Mouse (Mus musculus) layer of hippocampus, adult 18-20 months (tissue): ENCODE results near the gene Btnl4. TPM values are rescaled to one million over a fixed set of nuclear protein-coding genes. Genes with fewer than 3 reads are reported as not detected.
"Not testable (repeated sequence)": the region's sequence is repeated elsewhere in the genome, so short reads cannot be mapped to it uniquely, and the experiment has no call there.

ENCODE experiments used
- DNase-seq, 2 experiments: peaks; one replicate each; pipeline ENCODE4 v3.0.0; 2022; ENCODE audit warnings: low spot score in 2 of 2
- long read RNA-seq: library from polyadenylated mRNA; stranded (forward); transcript quantifications from one replicate; pipeline ENCODE4 v2.0.0, GENCODE M21; 2021
- total RNA-seq, 2 experiments: library from RNA; stranded (reverse); gene quantifications; 2 replicates each; pipeline ENCODE4 v1.2.3; 2021

Btnl4 gene
- not detected for total RNA-seq
- long read RNA-seq = 0 reads

DNA sequence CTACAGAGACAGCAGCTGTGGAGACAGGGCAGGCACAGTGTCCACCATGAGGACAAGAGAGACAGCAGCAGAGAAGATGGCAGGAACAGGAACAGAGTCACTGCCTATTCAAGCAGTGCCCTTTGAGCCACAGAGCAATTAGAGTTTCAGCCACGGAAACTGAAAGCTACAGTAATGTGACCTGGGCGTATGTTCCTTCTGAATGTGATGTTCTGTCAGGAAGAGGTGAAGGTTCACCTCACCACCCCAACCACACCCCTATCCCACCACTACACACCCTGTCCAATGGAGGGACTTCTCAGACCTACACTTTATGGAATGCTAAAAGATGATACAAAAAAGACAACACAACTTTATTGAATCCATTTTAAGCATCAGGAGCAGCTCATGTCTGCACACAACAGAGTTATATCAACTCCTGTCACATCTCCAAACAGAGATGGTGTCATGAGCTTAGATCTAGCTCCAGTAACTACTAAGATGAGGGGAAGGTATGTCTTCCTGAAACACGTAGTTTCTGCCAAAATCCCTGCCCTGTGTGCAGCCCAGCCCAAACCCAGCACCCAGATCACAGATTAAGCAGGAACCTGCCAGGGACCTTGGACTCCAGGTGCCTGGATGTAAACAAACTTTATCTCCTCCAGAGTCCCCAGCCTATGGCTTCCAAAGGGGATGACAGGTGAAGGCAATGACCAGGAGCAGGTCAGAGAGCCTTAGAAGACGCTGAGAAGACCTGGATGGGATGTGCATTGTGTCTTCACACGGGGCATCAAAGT is at the start of gene Btnl4:
Btnl4 (minus strand) TSS at position 81 of the 776 bp plus-strand sequence.
- not testable (repeated sequence) for DNase-seq

DNA sequence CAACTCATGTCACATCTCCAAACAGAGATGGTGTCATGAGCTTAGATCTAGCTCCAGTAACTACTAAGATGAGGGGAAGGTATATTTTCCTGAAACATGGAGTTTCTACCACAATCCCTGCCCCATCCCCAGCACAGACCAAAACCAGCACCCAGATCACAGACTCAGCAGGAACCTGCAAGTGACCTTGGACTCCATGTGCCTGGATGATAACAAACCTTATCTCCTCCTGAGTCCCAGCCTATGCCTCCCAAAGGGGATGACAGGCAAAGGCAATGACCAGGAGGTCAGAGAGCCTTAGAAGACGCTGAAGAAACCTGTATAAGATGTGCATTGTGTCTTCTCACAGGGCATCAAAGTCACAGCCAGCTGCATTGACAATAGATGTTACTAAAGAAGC is 41.9 kb upstream of the Btnl4 start:
- DNase-seq = no peak

DNA sequence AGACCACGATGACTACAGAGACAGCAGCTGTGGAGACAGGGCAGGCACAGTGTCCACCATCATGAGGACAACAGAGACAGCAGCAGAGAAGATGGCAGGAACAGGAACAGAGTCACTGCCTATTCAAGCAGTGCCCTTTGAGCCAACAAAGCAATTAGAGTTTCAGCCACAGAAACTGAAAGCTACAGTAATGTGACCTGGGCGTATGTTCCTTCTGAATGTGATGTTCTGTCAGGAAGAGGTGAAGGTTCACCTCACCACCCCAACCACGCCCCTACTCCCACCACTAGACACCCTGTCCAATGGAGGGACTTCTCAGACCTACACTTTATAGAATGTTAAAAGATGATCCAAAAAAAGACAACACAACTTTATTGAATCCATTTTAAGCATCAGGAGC is 41.5 kb upstream of the Btnl4 start:
- not testable (repeated sequence) for DNase-seq

DNA sequence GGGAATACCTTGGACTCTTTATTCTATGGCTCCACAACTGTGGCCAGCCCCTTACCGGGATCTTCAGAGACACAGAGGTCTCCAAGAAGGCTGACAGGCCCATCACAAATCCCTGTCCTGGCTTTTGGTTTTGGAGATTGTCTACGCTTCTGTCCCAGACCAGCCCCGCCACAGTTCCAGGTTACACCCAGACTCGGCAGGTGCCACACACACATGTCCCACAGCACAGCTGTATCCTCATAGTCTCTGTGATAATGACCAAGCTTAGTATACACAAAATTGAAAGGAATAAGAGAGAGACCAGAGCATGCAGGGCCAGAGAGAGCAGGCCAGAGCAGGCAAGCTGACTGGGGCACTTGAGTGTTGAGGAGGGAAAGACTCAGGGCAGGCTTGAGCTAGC is 40.7 kb upstream of the Btnl4 start:
- no peak for DNase-seq

DNA sequence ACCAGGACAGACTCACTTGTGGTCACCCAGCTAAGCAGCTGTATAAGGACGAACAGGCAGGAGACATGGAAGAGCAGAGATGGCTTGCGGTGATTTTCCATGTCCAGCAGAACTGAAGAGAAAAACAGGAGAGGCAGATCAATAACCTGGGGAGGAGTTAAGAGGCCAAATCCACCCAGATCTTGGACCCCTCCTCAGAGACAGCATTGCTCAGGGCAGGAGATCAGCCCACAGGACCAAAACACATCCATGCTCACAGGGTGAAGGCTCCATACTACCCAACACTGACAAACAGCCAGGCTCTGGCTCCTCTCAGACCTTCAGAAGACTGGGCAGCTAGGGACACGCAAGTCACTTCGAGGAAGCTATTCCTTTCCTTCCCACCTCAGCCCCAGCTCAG is 40.1 kb upstream of the Btnl4 start, which contains the start of gene Btnl6:
Btnl6 (minus strand) TSS at position 101 of the 400 bp plus-strand sequence.
- DNase-seq = no peak

DNA sequence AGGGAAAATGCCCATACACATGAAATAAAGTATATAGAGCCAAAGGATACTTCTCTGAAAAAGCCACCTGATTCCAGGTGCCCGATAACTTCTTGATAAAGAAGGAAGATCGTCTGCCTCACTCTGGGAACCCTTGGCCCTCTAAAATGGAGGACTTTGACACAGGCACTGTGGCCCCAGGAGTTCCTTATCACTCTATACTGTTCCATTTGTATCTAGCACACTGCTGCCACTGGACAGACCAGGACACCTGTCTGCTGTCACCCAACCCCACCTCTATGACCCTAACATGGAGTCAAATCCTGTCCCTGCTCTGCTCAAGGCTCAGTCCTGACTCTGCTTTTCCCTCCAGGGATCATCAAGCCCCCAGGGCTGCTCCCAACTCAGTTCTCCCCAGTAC is 39.4 kb upstream of the Btnl4 start:
- DNase-seq = no peak

DNA sequence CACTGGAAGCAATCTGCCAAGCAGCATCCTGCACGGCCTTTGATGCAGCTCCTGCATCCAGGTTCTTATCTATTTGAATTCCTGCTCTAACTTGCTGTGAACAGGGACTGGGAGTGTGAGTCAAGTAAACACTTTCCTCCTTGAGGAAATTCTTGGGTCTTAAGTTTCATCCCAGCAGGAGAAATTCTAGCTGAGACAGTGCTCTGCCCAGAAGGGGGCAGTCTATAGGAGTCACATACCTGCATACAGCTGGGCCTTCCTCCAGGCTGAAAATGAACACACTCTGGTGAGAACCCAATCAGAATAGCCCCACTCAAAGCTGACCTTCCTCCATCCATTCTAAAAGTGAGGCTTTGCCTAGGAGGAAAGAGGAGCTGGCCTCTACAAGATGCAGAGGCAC is 34.6 kb upstream of the Btnl4 start:
- DNase-seq = not testable (repeated sequence)

DNA sequence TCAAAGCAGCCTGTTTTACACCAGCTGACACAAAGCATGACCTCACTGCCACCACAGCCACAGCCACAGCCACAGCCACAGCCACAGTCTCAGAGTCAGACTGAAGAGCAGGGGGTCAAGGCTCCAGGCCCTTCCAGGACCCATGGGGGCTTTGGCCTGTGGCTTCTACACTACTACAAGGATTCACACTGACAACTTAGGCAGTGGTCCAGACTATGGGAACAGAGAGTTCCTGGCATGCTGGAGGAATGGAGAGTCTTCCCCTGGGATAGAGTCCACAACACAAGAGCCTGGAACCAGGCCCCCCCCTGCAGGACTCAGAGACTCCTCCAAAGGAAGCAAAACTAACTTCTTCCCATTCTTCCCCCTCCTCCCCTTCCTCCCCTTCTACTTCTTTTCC is 30.5 kb upstream of the Btnl4 start:
- no peak for DNase-seq

DNA sequence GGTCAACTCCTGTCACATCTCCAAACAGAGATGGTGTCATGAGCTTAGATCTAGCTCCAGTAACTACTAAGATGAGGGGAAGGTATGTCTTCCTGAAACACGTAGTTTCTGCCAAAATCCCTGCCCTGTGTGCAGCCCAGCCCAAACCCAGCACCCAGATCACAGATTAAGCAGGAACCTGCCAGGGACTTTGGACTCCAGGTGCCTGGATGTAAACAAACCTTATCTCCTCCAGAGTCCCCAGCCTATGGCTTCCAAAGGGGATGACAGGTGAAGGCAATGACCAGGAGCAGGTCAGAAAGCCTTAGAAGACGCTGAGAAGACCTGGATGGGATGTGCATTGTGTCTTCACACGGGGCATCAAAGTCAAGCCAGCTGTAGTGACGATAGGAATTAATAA is 20.6 kb upstream of the Btnl4 start:
- not testable (repeated sequence) for DNase-seq

DNA sequence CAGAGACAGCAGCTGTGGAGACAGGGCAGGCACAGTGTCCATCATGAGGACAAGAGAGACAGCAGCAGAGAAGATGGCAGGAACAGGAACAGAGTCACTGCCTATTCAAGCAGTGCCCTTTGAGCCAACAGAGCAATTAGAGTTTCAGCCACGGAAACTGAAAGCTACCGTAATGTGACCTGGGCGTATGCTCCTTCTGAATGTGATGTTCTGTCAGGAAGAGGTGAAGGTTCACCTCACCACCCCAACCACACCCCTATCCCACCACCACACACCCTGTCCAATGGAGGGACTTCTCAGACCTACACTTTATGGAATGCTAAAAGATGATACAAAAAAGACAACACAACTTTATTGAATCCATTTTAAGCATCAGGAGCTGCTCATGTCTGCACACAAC is 20.2 kb upstream of the Btnl4 start:
- DNase-seq = not testable (repeated sequence)

DNA sequence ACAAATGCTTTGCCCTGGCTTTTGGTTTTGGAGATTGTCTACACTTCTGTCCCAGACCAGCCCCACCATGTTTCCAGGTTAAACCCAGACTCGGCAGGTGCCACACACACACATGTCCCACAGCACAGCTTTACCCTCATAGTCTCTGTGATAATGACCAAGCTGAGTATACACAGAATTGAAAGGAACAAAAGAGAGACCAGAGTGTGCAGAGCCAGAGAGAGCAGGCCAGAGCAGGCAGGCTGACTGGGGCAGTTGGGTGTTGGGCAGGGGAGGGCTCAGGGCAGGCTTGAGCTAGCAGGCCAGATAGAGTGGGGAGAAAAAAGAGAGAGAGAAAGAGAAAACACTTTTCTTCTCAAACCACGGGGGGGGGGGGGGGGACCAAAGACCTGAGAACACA is 19.4 kb upstream of the Btnl4 start:
- DNase-seq = no peak

DNA sequence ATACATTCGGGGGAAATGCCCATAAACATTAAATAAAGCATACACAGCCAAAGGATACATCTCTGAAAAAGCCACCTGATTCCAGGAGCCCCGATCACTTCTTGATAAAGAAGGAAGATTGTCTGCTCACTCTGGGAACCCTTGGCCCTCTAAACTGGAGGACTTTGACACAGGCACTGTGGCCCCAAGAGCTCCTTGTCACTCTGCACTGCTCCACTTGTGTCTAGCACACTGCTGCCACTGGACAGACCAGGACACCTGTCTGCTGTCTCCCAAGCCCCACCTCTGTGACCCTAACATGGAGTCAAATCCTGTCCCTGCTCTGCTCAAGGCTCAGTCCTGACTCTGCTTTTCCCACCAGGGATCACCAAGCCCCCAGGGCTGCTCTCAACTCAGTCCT is 18.0 kb upstream of the Btnl4 start:
- DNase-seq = not testable (repeated sequence)

DNA sequence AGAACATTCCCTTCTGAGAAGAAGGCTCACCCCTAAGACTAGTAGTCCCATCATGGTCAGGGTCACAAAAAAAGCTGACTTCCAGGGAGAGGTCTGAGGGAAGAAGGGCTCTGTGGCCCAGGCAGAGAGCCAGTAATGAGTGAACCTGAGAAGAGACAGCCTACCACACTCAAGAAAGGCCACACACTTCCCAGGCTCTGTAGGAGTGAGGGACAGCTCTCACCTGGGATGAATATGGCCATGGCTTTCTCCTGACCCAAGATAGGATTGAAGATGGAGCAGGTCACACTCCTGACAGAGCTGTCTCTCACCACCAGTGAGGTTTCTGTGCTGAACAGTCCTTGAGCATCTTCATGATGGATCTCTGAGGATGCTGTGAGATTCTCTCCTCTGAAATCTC is 15.7 kb upstream of the Btnl4 start:
- DNase-seq = no peak

DNA sequence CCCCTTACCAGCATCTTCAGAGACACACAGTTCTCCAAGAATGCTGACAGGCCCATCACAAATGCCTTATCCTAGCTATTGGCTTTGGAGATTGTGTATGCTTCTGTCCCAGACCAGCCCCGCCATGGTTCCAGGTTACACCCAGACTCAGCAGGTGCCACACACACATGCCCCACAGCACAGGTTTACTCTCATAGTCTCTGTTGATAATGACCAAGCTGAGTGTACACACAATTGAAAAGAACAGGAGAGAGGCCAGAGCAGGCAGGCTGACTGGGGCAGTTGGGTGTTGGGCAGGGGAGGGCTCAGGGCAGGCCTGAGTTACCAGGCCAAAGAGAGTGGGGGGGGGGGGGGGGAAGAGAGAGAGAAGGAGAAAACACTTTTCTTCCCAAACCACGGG is 691 bp downstream of the Btnl4 start:
- DNase-seq = no peak

DNA sequence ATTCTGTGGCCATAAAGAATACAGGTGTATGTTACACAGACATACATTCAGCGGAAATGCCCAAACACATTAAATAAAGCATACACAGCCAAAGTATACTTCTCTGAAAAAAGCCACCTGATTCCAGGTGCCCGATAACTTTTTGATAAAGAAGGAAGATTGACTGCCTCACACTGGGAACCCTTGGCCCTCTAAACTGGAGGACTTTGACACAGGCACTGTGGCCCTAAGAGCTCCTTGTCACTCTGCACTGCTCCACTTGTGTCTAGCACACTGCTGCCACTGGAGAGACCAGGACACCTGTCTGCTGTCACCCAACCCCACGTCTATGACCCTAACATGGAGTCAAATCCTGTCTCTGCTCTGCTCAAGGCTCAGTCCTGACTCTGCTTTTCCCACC is 2.1 kb downstream of the Btnl4 start:
- DNase-seq = no peak

DNA sequence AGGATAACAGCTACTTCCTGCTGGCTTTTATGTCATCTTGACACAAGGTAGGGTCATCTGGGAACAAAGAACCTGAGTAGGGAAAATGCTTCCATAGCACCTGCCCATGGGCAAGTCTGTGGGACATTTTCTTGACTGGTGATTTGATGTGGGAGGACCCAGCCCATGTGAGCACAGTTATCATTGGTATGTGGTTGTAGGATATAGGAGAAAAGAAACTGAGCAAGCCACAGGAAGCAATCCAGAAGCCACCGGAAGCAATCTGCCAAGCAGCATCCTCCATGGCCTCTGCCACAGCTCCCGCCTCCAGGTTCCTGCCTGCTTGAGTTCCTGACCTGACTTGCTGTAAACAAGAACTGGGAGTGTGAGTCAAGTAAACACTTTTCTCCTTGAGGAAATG is 6.6 kb downstream of the Btnl4 start:
- DNase-seq = no peak

DNA sequence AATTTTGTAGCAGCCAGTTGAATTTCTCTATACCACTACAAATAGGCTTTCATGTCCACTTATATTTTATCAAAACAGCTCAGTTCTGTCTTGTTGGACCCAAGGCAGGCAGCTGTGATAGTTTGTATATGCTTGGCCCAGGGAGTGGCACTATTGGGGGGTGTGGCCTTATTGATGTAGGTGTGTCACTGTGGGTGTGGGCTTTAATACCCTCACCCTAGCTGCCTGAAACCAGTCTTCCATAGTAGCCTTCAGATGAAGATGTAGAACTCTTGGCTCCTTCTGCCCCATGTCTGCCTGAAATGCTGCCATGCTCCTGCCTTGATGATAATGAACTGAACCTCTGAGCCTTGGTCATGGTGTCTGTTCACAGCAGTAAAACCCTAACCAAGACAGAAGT is 11.2 kb downstream of the Btnl4 start:
- DNase-seq = not testable (repeated sequence)

DNA sequence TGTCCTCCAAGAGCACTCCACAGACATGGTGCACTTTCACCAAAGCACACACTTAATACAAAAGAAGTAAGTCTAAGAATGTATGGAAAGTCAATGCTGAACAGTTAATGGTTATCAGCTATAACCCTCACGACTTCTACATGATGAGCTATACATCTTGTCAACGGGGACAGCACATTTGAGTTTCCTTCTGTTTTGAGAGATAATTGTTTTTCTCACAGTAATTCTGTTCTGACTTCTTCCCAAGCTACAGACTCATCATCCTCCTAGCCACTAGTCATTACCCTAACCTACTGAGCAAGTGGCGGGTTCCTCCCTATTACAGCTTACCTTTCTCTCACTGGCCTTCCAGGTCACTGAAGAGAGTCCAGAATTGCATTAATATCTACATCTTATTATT is 17.9 kb downstream of the Btnl4 start:
- DNase-seq = no peak

DNA sequence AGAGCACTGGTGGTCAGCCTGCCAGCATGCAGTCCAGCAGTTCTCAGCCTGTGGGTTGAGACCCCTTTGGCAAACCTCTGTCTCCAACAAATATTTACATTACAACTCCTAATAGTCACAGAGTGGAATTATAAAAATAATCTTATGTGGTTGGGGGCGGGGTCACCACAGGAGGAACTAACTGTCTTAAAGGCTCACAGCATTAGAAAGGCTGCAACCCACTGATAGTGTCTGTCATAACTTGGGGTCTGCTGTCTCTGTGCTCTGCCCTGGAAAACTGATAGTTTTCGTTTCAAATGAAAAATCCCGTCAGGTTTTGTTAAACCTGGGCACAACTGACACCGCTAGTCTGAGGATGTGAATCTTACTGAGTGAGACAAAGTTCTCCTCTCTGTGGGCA is 19.4 kb downstream of the Btnl4 start:
- no peak for DNase-seq

DNA sequence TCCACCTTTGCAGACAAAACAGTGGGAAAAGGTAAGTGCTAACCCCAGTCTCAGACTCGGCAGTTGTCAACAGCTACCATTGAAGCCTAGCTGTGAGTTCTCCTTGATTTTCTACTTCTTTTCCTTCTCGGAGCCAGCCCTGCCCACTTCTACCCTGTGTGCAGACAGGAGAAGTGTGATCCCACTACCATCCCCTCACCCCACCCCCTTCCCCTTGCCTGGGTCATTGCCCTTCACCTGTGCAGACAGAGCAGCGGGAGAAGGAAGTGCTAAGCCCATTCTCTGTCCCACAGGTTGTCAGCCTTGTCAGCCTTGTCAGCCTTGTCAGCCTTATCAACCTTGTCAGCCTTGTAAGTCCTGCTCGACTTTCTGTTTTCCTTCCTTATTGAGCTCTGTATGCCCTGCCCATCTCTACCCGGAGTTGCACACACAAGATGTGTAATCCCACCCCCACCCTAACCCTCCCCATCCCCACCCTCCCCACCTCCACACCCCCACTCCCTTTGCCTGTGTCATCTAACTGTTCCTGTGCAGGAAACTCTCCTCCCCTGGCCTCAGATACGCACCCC is 28.6 kb downstream of the Btnl4 start:
- no peak for DNase-seq

DNA sequence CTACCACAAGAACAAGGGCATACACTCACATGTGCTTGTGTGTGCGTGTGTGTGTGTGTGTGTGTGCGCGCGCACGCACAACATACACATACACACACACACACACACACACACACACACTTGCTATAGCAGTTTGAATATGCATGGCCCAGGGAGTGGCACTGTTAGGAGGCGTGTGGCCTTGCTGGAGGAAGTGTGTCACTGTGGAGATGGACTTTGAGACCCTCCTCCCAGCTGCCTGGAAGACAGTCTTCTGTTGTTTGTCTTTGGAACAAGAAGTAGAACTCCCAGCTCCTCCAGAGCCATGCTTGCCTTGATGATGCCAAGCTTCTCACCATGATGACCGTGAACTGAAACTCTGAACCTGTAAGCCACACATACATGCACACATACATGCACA is 35.1 kb downstream of the Btnl4 start:
- DNase-seq = no peak

DNA sequence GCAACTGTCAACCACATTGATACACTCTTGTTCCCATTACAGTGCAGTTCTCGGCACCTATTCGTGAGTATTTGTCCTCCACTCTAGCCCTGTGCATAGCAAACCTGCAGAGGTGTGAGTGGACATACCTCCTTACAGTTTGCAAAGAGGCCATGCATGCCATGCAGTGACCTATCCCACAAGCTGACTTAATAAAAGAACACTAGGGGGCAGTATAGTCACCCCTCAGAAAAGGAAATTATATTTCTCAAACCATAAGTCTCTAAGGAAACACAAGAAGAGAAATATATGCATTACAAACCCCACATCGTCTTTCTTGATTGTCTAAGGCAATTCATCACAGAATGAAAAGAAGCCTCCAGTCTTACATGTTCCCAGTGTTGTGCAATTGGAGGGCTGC is 37.3 kb downstream of the Btnl4 start:
- peak in 1 of 2 experiments; percentile 29 for DNase-seq

DNA sequence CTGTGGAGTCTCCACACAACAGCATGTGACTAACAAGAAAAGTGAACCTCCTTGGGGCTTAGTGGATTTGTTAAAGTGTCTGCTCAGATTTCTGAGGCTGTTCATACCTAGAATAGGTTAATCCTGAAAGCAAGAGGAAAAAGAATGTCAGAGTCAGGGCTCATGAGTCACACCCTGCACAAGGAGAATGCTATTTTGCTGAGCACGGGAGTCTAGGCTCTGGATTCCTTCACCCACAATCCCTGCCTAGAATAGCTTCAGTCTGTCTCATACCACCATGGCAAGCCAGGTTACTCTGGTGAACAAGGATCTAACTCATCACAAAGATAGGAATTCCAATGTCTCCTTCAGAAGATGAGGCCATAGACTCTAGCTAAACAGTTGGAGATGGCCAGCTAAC is 38.5 kb downstream of the Btnl4 start:
- DNase-seq = no peak
